Mouse (Mus musculus): ENCODE results near the gene Ogt.
A peak's percentile ranks its signal among the peaks of the same experiment; 100 is the strongest.

The Ogt gene

GRCm38 (mm10) chrX:101639741-101640166 lies at the start of gene Ogt:
Ogt (plus strand) TSS chrX:101640060.
- peak; percentile 65; the same call in 1 of the 2 replicates for TF ChIP-seq GATA4 (IDR thresholded peaks at IDR 0.05; ENCODE audit: insufficient replicate concordance, low read length)

DNA sequence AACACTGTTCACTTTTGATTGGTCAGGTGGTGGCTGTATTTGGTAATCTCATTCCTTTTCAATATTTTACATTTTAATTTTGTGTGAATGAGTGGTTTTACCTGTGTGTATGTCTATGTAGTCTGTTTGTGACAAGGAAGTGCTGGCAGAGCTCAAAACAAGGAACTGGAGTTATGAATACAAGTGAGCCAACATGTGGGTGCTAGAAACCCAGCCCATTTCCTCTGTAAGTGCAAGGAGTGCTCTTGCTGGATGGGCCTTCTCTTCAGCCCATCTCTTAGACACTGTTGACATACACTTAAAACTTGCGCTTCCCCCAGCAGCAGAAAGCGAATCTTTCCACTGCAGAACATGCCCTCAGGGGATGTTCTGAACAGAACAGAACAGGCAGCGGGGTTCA lies 23.7 kb upstream of the Ogt start:
- TF ChIP-seq GATA4 (IDR thresholded peaks at IDR 0.05; ENCODE audit: insufficient replicate concordance, low read length), result no peak

GRCm38 (mm10) chrX:101617889-101618288 lies 22.0 kb upstream of the Ogt start:
- TF ChIP-seq GATA4 (IDR thresholded peaks at IDR 0.05; ENCODE audit: insufficient replicate concordance, low read length), result no peak

GRCm38 (mm10) chrX:101620317-101620716 lies 19.5 kb upstream of the Ogt start:
- no peak for TF ChIP-seq GATA4 (IDR thresholded peaks at IDR 0.05; ENCODE audit: insufficient replicate concordance, low read length)

DNA sequence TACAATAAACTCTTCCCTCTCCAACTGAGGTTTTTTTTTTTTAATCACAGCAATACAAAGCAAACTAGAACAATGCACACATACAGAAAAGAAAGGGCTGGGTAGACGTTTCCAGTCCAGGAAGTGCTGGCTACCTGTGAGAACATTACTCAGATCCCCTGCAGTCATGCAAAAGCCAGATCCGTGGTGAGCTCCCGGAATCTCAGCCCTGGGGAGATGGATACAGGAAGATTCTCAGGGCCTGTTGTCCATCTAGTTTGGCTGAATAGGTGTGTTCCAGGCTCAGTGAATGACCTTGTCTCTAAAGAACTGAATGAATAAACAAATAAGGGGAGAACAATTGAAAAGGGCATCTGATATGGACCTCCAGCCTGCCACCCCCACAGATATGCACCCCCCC lies 17.3 kb upstream of the Ogt start:
- no peak for TF ChIP-seq GATA4 (IDR thresholded peaks at IDR 0.05; ENCODE audit: insufficient replicate concordance, low read length)

DNA sequence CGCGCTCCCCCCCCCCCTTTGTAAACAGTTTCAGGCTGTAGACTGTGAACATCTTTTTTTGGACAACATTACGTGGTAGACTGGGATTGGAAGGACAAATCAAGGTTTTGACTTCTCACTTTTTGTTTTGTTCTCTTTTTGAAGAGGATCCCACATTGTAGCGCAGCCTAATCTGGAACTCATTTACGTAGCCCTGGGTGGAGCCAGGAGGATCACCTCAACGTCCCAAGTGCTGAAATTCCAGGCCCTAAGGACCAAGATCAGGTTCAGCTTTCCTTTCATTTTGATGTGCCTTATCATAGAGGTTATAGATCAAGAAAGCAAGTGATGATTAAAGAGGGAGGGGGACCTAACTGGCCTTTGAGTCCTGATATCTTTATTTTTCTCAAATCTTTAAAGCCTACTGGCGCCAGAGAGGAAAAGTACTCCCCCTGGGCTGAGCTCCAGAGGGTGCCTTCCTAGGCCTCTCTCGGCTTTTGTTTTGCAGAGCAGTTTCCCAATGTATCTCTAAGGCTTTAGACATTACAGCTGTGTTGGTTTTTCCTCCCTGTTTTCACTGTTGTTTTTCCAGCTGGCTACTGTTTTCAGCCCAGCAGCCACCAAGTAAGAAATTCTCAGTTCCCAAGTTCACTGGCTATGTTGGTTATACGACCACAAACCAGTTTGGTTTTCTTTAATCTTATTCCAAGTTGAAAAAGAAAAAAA lies 2.9 kb upstream of the Ogt start:
- no peak for TF ChIP-seq GATA4 (IDR thresholded peaks at IDR 0.05; ENCODE audit: insufficient replicate concordance, low read length)

GRCm38 (mm10) chrX:101638856-101639255 lies 1.0 kb upstream of the Ogt start:
- TF ChIP-seq GATA4 (IDR thresholded peaks at IDR 0.05; ENCODE audit: insufficient replicate concordance, low read length), result no peak

- TF ChIP-seq GATA4 (IDR thresholded peaks at IDR 0.05; ENCODE audit: insufficient replicate concordance, low read length), result no peak
Observed at GRCm38 (mm10) chrX:101639306-101639705, 554 bp upstream of the Ogt start.

DNA sequence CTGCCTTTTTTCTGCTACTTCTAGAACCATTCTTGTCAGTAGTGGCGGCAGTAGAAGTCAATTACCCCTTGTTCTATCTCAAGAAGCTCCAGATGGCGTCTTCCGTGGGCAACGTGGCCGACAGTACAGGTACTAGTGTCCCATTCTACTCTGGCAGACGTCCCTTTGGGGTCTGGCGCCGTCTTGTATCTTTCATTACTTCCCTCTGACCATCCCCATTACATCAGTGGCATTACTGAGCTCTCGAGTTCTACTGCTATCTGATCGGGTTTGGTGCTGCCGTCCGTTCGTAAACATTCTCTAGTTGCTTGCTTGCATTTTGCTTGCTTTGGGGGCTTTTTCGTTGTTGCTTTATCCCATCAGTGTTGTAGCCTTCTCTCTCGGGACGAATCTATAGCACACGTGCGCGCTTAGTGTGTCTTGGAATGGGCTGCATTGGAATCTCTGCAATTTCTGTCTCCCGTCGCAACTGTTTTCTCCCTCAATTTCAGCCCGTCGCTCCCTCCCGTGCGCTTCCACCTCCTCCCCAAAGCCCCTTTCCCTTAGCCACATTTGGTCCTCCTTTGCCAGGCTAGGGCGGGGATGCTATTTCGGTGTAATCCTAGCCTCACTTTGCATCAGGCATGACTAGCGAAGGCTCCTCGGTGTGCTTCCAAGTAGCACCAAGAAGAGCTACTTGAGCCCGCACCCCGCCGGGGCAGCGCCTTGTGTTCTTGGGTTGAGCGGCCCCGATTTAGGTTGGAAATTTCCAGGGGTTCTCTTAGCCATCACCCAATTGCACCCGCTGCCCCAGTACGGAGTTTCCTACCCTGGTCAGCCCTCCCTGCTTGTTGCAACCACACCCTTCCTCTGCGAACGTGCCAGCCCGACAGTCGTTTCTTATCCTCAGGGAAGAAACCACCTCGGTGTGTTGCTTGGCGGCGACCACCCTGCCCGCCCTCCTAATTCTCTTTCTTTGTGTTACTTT lies 617 bp downstream of the Ogt start:
- TF ChIP-seq GATA4 (IDR thresholded peaks at IDR 0.05; ENCODE audit: insufficient replicate concordance, low read length), result no peak

- no peak for TF ChIP-seq GATA4 (IDR thresholded peaks at IDR 0.05; ENCODE audit: insufficient replicate concordance, low read length)
Observed at GRCm38 (mm10) chrX:101641161-101641530, 1.3 kb downstream of the Ogt start.

- no peak for TF ChIP-seq GATA4 (IDR thresholded peaks at IDR 0.05; ENCODE audit: insufficient replicate concordance, low read length)
Observed at GRCm38 (mm10) chrX:101642091-101642490, 2.2 kb downstream of the Ogt start.

GRCm38 (mm10) chrX:101645286-101645685 lies 5.4 kb downstream of the Ogt start:
- no peak for TF ChIP-seq GATA4 (IDR thresholded peaks at IDR 0.05; ENCODE audit: insufficient replicate concordance, low read length)

- TF ChIP-seq GATA4 (IDR thresholded peaks at IDR 0.05; ENCODE audit: insufficient replicate concordance, low read length), result no peak
Observed at GRCm38 (mm10) chrX:101646621-101647020, 6.8 kb downstream of the Ogt start.

GRCm38 (mm10) chrX:101695686-101696085 lies 55.8 kb downstream of the Ogt start:
- no peak for TF ChIP-seq GATA4 (IDR thresholded peaks at IDR 0.05; ENCODE audit: insufficient replicate concordance, low read length)

DNA sequence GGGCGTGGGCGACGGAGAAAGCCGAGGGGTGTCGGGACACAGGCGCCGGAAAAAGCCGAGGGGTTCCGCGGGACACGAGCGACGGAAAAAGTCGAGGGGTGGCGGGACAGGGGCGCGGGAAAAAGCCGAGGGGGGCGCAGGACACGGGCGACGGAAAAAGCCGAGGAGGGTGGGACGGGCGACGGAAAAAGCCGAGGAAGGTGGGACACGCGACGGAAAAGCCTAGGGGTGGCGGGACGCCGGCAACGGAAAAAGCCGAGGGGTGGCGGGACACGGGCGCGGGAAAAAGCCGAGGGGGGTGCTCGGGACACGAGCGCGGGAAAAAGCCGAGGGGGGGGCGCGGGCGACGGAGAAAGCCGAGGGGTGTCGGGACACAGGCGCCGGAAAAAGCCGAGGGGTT lies 57.7 kb downstream of the Ogt start:
- TF ChIP-seq GATA4 (IDR thresholded peaks at IDR 0.05; ENCODE audit: insufficient replicate concordance, low read length), result no peak

DNA sequence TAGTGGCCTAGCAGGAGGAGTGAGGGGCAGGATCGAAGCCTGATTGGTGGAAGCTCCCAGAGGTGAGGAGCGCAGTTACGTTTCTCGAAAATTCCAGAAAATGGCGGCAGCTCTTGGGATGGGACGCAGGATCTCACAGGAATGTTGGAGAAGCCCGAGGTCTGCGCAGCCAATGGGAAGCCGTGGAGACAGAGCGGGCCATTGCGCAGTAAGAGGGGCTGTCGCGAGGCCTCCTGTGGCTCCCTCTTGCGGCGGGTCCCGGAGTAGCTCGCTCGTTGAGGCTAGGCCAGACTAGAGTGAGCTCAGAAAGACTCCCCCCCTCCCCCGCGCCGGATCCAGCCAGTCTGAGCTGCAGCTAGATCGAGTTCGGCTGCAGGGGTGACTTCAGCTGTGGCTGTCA lies 58.4 kb downstream of the Ogt start:
- no peak for TF ChIP-seq GATA4 (IDR thresholded peaks at IDR 0.05; ENCODE audit: insufficient replicate concordance, low read length)
